Mouse (Mus musculus) G1E (cell line): ENCODE measurements around the gene 4930562C15Rik.

Source experiments
- CTCF ChIP-seq: IDR thresholded peaks from 2 replicates; pipeline ENCODE4 v1.5.1; 2012; ENCODE audit warnings: low read depth, low read length, inconsistent platforms, mixed read lengths
- GATA1 ChIP-seq: IDR thresholded peaks from 2 replicates; pipeline ENCODE4 v1.6.1; 2012; ENCODE audit warnings: borderline replicate concordance, low read length, inconsistent platforms, mixed read lengths
- GATA2 ChIP-seq: IDR thresholded peaks from 2 replicates; pipeline ENCODE4 v1.6.1; 2012; ENCODE audit warnings: low read depth, low read length, inconsistent platforms, borderline replicate concordance

DNA sequence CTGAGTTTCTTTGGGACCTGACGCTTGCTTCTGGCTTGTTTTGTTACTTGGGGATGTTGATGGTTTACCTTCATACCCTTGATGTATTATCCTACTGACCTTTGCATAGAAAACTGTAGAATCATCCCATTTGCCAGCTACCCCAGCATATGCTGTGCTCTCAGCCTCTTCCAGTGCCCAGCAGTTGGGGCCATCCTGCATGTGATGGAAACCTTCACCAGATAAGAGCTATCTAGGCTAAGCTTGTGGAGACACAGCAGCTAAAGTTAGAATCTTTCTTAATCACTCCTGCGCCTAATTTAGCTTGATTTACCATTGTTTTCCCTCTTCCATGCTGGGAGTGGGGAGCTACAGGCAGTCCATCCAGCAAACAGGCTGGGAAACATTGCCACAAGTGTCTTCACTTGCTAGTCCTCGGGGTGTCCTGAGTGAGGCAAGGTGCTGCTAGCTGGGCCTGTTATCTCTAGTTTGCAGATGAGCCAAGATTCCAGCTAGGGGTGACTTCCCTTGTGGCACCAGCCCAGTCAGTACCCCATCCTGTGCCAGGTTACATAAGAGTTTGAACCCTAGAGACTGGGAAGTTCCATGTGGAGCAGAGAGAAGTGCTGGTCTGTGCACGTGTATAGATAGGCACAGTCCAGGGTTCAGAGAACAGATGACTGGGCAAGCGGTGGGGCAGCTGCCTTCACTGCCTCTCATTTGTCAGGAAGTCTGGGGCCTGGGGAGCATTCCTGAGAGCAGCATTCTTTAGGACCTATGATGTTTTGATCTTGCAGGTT, 61.2 kb downstream of the 4930562C15Rik start:
- no peak for TF ChIP-seq CTCF
- no peak for TF ChIP-seq GATA1
- TF ChIP-seq GATA2: no peak
